ENCODE assay signal across 9 mouse cellular contexts in genomic region chr19:40490765-40491164, GRCm38 (mm10). TPM values are rescaled to one million over a fixed set of nuclear protein-coding genes. Genes with fewer than 3 reads are reported as not detected.
A peak's percentile ranks its signal among the peaks of the same experiment; 100 is the strongest.
DNase-seq lines count a peak whose midpoint lies in the region; ATAC-seq and TF ChIP-seq lines count a peak whose summit lies in the region.
"Had no signal": no experiment of that assay in that cellular context is flagged by ENCODE, and none has a peak within 500 bp of the region (broad histone marks: within the 10 kb centered on the region; RNA-seq: fewer than 3 reads in every experiment).

No protein-coding gene starts in this region.

- no peaks in the 10 kb centered on the region for H3K27me3 ChIP-seq in heart, adult 2 months (ENCODE audit: control insufficient read depth, insufficient read depth, low read length)
- no peaks in the 10 kb centered on the region for H3K27me3 ChIP-seq in midbrain, embryonic 14.5 days (ENCODE audit: control insufficient read depth, insufficient read depth, low read length)
- no peaks in the 10 kb centered on the region for H3K27me3 ChIP-seq in midbrain, embryonic 10.5 days (ENCODE audit: low read depth, poor library complexity, severe bottlenecking)

- ATAC-seq in midbrain, embryonic 14.5 days (ENCODE audit: low FRiP score, low TSS enrichment), result no peak

- 29% methylated on average over 8 of the region's 8 CpGs for WGBS in heart, adult 2 months
- 86% methylated on average over 8 of the region's 8 CpGs for WGBS in midbrain, embryonic 14.5 days
- 80% methylated on average over 8 of the region's 8 CpGs for WGBS in midbrain, embryonic 10.5 days

- H3K9me3 ChIP-seq in midbrain, embryonic 14.5 days (ENCODE audit: control insufficient read depth, low read length), result no peaks in the 10 kb centered on the region
- H3K9me3 ChIP-seq in midbrain, embryonic 10.5 days (replicated peaks), result no peaks in the 10 kb centered on the region

- H3K79me2 ChIP-seq in heart, adult 2 months (replicated peaks; ENCODE audit: control insufficient read depth, insufficient read depth, low read length), result peaks cover 10% of the 10 kb centered on the region

- TF ChIP-seq POLR2A in heart, adult 2 months (IDR thresholded peaks at IDR 0.05; ENCODE audit: insufficient read depth, low read depth, low read length), result no peak

- 0 out of 2 replicates have a peak, but pooled peaks have one; percentile 33 for TF ChIP-seq EP300 in heart, adult 2 months (IDR thresholded peaks at IDR 0.05; ENCODE audit: insufficient read depth, low read depth, low read length)

- peaks cover 70% of the 10 kb centered on the region for H3K4me1 ChIP-seq in heart, adult 2 months (ENCODE audit: control insufficient read depth, insufficient read depth, low read length)
- H3K4me1 ChIP-seq in midbrain, embryonic 14.5 days (ENCODE audit: control insufficient read depth, insufficient read depth, low read length), result peaks cover 32% of the 10 kb centered on the region
- H3K4me1 ChIP-seq in midbrain, embryonic 10.5 days, result peaks cover 34% of the 10 kb centered on the region

- TF ChIP-seq CTCF in heart, adult 2 months (IDR thresholded peaks at IDR 0.05), result peak; percentile 42

- peak overlapping the region; percentile 10; the same call in 1 of the 2 replicates for H3K9ac ChIP-seq in heart, adult 2 months (ENCODE audit: low read depth, low read length)
- H3K9ac ChIP-seq in midbrain, embryonic 14.5 days (replicated peaks; ENCODE audit: low read length), result no peak overlapping the region

- intact Hi-C loops in heart, adult 2 months (cut with DNase I), result loop anchor here (2.0 kb wide), 2 partner anchors 18 to 54 kb away; no protein-coding TSS in a partner anchor

- peak in 1 of 2 experiments; percentile 56 for DNase-seq in heart, adult 2 months
- DNase-seq in heart, adult 8-10 months (ENCODE audit: low spot score), result no peak
- no peak for DNase-seq in midbrain, embryonic 14.5 days
- DNase-seq in midbrain, embryonic 10.5 days (ENCODE audit: low spot score), result no peak
- DNase-seq in kidney, postnatal 10 days, result peak; percentile 47
- DNase-seq in frontal cortex, postnatal 25 days (ENCODE audit: low spot score in 2 of 2), result no peak
- no peak for DNase-seq in thymus, postnatal 25 days
- DNase-seq: cerebellum, adult 2 months; gastrocnemius, postnatal 25 days had no signal

- H3K4me2 ChIP-seq in midbrain, embryonic 14.5 days (ENCODE audit: low read length), result no peak overlapping the region

- H3K4me3 ChIP-seq in heart, adult 2 months, result peak overlapping the region; percentile 14; the same call in 1 of the 2 replicates
- H3K4me3 ChIP-seq in midbrain, embryonic 14.5 days (replicated peaks; ENCODE audit: low read depth, low read length), result no peak overlapping the region
- no peak overlapping the region for H3K4me3 ChIP-seq in midbrain, embryonic 10.5 days

- peaks cover 58% of the 10 kb centered on the region for H3K36me3 ChIP-seq in heart, adult 2 months (ENCODE audit: control insufficient read depth, insufficient read depth, low read length)
- no peaks in the 10 kb centered on the region for H3K36me3 ChIP-seq in midbrain, embryonic 14.5 days (ENCODE audit: control insufficient read depth, insufficient read depth, low read length)
- H3K36me3 ChIP-seq in midbrain, embryonic 10.5 days, result no peaks in the 10 kb centered on the region

- H3K27ac ChIP-seq in heart, adult 2 months, result peak overlapping the region; percentile 72
- H3K27ac ChIP-seq in midbrain, embryonic 14.5 days (replicated peaks; ENCODE audit: low read depth, low read length), result peak overlapping the region; percentile 27; the same call in 1 of the 2 replicates
- no peak overlapping the region; the same call in 1 of the 2 replicates for H3K27ac ChIP-seq in midbrain, embryonic 10.5 days (replicated peaks)

RNA-seq across cellular contexts. Expression of gene Sorbs1, which starts 22.8 kb away (rescaled TPM):
- 100 to 1,000 TPM; 638 to 971 TPM for total RNA-seq in heart, adult 2 months (2021)
- 185 and 253 TPM in 2 replicates for polyA plus RNA-seq in heart, adult 2 months (2012; rRNA removed)
- 100 to 1,000 TPM; 758 to 979 (median 853) TPM for total RNA-seq in heart, adult 8-10 months (2022)
- 60.6 and 87.9 TPM in 2 replicates for polyA plus RNA-seq in midbrain, embryonic 14.5 days (2014; fragmentation: Nextera tagmentation; extraction: Ambion mirVana)
- 47.9 and 62.2 TPM in 2 replicates for polyA plus RNA-seq in midbrain, embryonic 10.5 days (2016; fragmentation: Nextera tagmentation; extraction: Ambion mirVana)
